Mouse (Mus musculus) heart, postnatal 4 days (tissue): ENCODE results near the gene Eci1. TPM values are rescaled to one million over a fixed set of nuclear protein-coding genes. Genes with fewer than 3 reads are reported as not detected.

Source experiments
- DNase-seq: peaks from one replicate; pipeline ENCODE4 v3.0.0; 2021
- total RNA-seq, 2 experiments: library from RNA; stranded (reverse); gene quantifications; 2 replicates each; pipeline ENCODE4 v1.2.3; 2021

Eci1 gene
- total RNA-seq, 2 experiments from 2014 or later = 323 to 342 TPM

DNA sequence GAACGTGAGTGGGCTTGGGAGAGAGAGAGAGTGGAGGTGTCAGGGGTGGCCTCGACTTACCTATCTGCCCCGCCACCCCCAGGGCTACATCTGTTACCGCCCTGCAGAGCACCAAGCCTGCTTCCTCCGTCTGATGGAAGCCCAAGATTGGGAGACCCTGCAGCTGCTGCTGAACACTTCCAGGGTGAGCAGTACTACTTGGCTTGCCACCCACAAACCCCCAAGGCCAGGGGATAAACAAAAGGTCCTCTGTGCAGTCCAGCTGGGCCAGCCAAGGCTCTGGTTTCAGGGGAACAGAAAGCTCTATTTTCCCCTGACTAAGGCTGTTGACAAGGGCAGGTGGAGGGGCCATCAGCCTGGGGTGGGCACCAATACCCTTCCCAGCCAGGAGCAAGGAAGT lies 48.1 kb downstream of the Eci1 start:
- DNase-seq = no peak

DNA sequence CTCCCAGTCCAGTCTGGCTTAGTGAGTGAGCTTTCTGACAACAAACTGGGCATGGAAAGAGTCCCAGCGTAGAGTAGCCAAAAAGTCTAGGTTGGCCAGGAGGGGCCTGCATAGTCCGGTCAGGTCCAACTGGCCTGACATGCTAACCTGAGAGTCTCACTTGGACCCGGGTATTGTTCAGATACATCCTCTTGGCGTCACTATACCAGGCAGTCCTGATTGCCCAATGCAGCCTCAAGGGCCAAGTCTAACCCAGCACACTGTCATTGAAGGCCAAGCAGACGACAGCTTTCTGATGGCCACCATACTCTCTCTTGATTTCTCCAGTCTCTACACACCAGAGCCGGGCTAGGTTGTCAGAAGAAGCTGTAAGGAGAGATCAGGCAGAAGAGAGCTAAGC lies 49.1 kb downstream of the Eci1 start:
- DNase-seq = no peak

DNA sequence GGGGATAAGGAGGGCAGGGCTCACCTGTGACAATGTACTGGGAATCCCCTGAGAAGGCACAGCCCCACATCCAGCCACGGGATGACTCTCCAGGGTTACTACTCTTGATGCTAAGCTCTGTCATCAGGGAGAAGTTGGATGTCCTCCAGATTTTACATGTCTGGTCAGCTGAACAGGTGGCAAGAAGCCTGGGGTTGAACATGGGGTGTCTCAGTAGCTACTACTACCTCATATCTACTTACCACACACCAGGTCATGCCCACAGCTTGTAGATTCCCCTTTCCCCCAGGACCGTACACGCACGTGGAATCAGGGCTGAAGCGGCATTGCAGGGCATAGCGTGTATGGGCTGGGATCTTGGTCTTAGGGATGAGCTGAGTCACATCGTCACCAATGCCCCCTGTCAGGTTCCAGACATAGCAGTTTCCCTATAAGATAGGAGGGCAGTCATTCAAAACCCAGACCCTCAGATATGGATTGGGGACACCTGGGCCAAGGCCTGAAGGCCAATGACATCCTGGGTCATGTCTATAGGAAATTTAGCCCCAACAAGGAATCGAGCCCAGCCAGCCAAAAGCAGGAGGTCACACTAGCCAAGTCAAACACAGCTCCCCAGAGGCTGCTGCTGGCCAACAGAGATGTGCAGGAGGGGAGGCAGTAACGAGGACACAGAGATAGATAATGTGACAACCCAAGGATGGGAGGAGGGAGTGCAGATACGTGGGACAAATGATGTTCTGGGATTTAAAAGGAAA lies 49.8 kb downstream of the Eci1 start:
- no peak for DNase-seq

DNA sequence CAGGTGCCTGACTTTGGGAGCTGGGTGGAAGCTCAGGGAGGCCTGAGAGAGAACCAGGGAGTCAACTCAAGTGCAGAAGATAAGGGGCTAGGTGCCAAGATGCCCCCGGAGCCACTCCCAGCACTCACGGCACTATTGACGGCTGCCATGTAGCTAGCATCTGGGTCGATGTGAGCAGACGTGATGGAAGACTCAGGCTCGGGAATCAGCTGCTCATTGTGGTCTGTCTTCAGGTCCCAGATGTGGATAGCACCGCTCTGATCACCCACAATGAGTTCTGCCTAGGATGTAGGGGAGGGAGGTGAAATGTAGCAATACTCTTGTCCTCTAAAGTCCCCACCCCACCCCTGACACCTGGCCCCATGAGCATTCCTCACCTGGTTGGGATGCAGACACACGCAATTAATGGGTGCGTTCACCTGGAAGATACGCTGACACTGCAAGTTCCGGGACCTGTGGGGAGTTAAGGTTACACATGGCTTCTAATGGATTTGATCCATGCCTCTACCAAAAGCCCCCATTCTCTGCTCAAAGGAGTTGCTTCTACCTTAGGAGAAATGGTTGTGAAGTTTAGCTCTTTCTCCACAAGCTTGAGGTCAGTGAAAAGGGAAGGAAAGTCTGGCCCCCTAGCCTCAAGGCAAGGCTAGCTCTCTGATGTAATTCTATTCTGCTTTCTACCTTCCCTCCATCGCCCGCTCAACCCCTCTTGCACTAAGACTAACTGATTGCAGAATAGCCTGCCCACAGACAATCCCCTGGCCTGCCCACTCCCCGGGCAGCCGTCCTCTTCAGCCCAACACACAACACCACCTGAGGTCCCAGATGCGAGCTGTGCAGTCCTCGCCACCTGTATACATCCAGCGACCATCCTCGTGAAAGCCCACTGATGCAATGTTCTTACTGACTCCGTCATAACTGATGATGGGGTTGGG lies 50.9 kb downstream of the Eci1 start:
- DNase-seq = no peak

DNA sequence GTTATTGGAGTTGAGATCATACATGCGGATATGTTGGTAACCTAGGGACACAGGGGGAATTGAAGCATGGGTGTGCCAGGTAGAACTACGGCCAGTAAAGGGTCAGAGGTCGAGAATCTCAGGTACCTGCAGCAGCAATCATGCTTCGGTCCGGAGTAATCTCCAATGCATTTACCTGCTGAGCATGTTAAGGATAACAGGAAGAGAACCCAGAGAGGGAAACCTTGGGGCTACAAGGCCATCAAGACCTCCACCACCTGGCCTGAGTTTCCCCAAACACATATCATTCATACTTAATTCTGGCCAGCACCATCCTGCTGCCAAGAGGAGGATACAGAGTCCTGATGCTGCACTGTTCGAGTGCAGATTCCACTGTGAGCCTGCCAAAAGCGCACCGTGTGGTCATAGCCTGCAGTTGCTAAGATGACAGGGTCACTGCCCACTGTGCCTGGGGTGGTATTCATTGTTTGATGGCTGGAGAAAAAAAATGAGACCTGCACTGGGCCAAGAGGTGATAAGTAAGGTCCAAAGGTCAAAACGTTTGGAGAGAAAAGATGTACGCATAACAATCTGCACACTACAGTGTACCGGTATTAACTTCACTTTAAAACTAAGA lies 51.7 kb downstream of the Eci1 start:
- no peak for DNase-seq

DNA sequence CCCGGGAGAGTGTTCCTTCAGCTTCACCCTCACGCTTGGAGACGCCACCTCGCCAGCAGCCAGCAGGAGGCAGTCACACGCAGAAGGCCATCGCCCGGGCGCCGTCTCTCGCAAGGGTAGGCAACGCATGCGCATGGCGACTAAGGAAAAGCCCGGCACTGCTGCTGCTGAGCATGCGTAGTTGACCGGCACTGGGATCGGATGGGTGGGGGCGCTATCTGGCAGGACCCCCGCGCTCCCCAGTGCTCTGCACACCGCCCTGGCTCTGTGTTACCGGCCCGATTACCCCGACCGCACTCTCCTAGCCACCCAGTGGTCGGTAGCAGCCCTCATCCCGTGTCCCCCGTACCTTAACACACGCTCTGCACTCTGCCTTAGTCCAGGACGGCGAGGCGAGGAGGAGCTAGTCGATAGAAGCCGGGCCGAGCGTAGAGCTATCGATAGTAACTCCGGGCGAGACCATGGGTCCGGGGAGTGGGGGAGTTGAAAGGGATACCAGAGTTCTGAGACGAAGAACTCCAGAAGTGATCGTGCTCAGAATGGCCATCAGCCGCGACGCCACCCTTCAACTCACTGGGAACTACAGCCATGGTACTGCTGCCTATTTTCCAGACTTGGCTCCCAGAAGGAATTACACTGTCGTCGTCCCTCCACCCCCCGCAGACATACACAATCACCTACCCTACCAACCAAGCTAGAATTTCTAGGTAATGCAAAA lies 52.4 kb downstream of the Eci1 start, which contains the start of gene Mlst8:
Gene Mlst8 (minus strand): TSS at position 416 of the 718 bp plus-strand sequence.
- DNase-seq = peak; percentile 99

DNA sequence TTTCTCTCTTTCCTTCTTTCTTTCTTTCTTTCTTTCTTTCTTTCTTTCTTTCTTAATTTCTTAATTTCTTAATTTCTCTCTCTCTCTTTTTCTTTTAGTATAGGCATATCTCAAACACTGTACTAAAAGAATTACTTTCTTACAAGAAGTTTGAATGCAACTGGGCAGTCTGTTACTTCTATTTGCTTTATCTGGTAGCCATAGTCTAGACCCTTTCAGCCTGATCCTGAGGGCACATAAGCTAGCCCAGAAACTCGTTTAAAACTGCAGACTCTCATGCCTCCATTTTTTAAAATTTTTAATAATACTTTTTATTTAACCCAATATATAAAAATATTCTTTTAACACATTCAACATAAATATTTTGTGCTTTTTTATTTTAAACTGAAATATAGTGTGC lies 53.0 kb downstream of the Eci1 start:
- no peak for DNase-seq

DNA sequence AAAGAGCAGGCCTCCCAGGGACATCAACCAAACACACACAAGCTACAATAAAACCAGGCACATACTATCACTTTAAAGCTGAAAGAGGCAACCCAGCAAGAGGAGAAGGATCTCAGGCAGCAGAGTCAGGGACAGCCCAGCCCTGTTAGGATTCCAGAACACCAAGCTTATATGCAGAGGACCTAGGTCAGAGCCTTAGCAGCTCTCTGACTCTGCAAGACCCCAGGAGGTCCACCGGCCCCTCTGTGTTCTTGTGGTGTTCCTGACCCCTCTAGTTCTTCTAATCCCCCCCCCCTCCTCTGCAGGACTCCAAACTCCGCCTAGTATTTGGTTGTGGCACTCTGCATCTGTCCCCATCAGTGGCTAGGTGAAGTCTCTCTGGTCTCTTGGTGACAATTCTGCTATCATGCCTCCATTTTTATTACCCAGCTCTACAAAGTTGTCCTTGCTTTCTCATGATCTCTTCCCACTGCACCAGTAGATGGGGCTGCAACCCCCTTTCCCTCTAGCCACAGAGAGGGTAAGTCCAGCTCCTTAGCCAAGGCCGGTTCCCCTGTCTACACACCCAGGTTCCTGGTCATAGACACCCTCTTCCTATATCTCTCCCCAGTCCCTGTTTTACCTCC lies 53.9 kb downstream of the Eci1 start:
- no peak for DNase-seq

DNA sequence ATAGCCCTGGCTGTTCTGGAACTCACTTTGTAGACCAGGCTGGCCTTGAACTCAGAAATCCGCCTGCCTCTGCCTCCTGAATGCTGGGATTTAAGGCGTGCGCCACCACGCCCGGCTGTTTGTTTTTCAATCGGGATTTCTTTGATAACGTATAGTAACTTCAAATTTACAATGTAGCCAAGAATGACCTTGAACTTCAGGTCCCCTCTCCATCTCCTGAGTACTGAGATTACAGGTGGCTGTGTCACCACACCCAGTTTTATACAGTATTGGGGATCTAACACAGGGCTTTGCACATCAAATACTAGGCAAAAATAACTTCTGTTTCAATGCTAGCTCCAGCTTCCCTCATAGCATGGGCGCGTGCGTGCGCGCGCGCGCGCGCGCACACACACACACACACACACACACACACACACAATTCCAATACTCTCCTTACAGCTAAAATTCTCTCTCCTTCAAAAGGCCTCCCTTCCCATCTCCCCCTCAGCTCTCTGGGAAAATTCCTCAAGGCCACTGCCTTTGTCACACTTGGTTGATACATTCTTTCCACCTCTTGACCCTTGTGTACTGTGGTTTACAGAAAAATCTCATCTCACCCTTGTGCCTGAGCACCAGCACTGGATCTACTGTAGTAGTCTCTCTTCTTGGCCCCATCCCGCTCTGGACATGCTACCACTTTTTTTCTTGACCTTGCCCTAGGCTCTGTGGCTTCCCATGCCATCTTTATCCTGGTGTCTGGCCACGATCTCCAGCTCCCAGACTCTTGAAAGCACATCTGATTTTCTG lies 54.8 kb downstream of the Eci1 start:
- no peak for DNase-seq

DNA sequence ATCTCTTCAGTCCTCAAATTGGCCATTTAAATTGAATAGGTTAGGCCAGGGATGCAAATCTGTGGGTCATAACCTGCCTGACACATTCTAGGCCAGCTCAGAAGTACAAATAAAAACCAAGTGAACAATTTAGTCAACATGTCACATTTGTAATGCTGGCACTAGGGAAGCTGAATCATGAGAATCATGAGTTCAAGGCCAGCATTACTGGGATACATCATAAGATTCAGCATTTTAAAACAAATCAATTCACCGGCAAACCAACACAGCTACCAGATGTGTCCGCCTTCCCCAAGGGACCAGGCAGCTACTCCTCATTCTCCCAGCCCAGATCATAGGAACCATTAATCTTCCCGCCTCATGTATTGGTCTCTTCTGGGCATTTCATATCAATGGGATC lies 57.1 kb downstream of the Eci1 start:
- no peak for DNase-seq

DNA sequence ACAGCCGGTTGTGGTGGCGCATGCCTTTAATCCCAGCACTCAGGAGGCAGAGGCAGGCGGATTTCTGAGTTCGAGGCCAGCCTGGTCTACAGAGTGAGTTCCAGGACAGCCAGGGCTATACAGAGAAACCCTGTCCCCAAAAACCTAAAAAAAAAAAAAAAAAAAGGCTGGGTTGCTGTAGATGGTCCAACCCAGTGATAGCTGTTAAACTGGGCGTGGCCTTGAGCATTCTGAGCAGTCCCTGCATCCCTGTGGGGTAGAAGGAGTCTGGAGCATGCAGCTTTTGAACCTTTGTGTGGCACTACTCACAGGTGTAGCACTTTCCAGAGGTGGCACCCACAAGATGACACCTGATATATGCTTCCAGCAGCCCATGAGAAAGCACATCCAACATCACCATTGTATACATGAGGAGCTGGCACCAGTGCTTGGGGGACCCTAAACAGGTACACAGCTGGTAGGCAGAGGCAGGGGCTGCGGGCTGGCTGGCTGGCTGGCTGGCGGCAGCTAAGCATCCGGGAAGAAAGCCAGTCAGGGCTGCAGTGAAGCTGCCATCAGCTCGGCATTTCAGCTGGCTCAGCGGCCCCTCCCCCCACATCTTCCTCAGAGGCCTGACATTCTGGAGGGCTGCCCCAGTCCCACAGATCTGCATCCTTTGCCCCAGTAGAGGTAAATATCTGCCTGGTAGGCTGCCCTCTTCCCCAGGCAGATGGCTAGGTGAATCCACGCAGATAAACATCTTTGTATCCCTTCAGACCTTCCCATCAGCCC lies 58.8 kb downstream of the Eci1 start:
- peak; percentile 49 for DNase-seq

DNA sequence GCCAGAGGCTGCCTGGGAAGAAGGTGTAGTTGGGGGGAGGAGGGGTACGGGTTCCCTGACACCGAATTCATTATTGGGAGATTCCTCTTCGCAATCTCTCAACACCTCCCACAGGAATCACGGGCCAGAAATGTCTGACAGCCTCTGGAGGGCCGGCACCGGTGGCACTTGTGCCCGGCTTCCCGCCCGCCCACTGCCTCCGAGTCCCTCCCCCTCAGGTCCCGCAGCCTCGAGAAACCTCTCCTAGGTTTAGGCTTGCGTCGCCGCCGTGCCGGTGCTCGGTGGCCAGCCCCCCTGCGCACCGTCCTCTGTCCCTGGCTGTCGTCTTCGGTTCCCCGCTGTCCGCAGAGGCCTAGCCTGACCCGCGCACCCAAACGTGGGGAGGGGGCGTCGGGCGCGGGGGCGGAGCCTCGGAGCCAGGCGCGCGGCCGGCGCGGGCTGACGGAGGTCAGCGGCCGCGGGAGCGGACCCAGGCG lies 61.8 kb downstream of the Eci1 start, which contains the start of gene Caskin1:
Gene Caskin1 (plus strand): TSS at position 416 of the 476 bp plus-strand sequence.
- DNase-seq = peak; percentile 20

DNA sequence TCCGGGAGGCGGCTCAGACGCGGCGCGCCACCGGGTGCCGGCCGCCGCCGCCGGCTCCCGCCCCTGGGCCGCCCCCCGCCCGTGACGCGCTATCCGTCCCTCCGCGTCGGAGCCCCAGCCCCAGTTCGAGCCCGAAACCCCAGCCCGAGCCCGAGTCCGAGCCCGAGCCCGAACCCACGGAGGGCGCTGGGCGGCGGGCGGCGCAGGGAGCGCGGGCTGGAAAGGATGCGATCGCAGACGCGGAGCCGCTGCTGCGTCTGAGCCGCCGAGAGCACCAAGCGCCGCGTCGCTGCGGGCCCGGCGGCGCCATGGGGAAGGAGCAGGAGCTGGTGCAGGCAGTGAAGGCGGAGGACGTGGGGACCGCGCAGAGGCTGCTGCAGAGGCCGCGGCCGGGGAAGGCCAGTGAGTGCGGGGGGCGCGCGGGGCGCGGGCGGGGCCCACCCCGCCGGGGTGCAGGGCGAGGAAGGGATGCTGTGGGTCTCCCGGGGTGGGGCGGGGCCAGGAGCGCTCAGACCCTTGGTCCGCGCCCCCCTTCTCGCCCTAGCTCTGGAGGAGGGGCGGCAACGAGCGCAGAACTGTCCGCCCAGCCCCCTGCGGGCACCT lies 62.3 kb downstream of the Eci1 start:
- DNase-seq = peak; percentile 38

Other genes with a start within 250 kb of the Eci1 start
- gene Tbc1d24, start 221.1 kb upstream of the Eci1 start, total RNA-seq = 10 to 100 TPM in 1 of 2 experiments, 1 to 10 TPM in 1; 9.6 to 10.9 TPM
- 1 to 10 TPM; 2.3 to 2.4 TPM for gene Ntn3, start 217.1 kb upstream of the Eci1 start, total RNA-seq
- 1 to 10 TPM; 4.2 to 5.1 TPM for gene Tedc2, start 205.8 kb upstream of the Eci1 start, total RNA-seq
- 10 to 100 TPM; 18.1 to 20.1 TPM for gene Ccnf, start 175.2 kb upstream of the Eci1 start, total RNA-seq
- under 1 TPM in 1 of 2 experiments, not detected in 1; 0.05 TPM for gene Abca17, start 75.6 kb upstream of the Eci1 start, total RNA-seq
- 10 to 100 TPM; 14.7 to 16.8 TPM for gene Abca3, start 74.7 kb upstream of the Eci1 start, total RNA-seq
- 100 to 1,000 TPM; 130 to 135 TPM for gene Rnps1, start 12.1 kb upstream of the Eci1 start, total RNA-seq
- gene Dnase1l2, start 16.5 kb downstream of the Eci1 start, total RNA-seq = 1 to 10 TPM; 1.0 to 1.5 TPM
- 10 to 100 TPM; 17.3 to 19.3 TPM for gene E4f1, start 43.7 kb downstream of the Eci1 start, total RNA-seq
- 10 to 100 TPM; 46.5 to 49.3 TPM for gene Pgp, start 43.8 kb downstream of the Eci1 start, total RNA-seq
- gene Bricd5, start 47.2 kb downstream of the Eci1 start, total RNA-seq = under 1 TPM in 1 of 2 experiments, not detected in 1; 0.29 TPM
- 10 to 100 TPM; 14.9 to 16.3 TPM for gene Mlst8, start 52.4 kb downstream of the Eci1 start, total RNA-seq
- gene Caskin1, start 62.0 kb downstream of the Eci1 start, total RNA-seq = under 1 TPM; 0.34 to 0.91 TPM
- gene Traf7, start 101.3 kb downstream of the Eci1 start, total RNA-seq = 100 to 1,000 TPM in 1 of 2 experiments, 10 to 100 TPM in 1; 97.6 to 106 TPM
- gene Rab26, start 107.6 kb downstream of the Eci1 start, total RNA-seq = under 1 TPM; 0.27 to 0.38 TPM
- 10 to 100 TPM; 50.1 to 52.6 TPM for gene Pkd1, start 123.2 kb downstream of the Eci1 start, total RNA-seq
- gene Tsc2, start 206.0 kb downstream of the Eci1 start, total RNA-seq = 10 to 100 TPM; 82.9 to 87.9 TPM
- 1 to 10 TPM; 4.0 TPM for gene Nthl1, start 206.0 kb downstream of the Eci1 start, total RNA-seq
- gene Slc9a3r2, start 223.7 kb downstream of the Eci1 start, total RNA-seq = 10 to 100 TPM; 61.8 to 75.0 TPM
- gene Npw, start 231.8 kb downstream of the Eci1 start, total RNA-seq = not detected
- gene Zfp598, start 243.0 kb downstream of the Eci1 start, total RNA-seq = 10 to 100 TPM; 26.0 to 26.6 TPM